Mouse (Mus musculus) cerebellum, adult 9-10 months (tissue): ENCODE measurements at regions not wholly inside any gene's neighbourhood (a gene's known extent, or its start where the extent isn't known, plus 50 kb on each side); places are given as distances from the start of the nearest gene placed in this dataset.

ENCODE experiments used
- DNase-seq: peaks from one replicate; pipeline ENCODE4 v3.0.0; 2022

GRCm38 (mm10) chr3:19458386-19458785 lies 170.1 kb downstream of the 1700064H15Rik start:
- no peak for DNase-seq

DNA sequence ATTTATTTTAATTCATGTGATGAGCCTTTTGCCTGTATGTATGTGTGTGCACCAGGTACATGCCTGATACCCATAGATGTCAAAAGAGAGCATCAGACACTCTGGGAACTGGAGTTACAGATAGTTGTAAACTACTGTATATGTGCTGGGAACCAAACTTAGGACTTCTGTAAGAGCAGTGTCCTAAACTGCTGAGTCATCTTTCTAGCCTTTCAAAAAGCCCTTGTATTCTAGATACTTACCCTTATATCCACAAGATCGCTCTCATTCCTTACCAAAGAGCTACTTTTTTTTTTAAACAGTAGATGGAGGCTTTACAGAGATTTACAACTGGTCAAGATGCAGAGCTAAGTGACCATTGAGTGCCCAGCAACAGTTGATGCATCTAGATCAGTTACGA lies 171.0 kb downstream of the 1700064H15Rik start:
- DNase-seq: no peak

- DNase-seq: no peak
These were observed 172.5 kb downstream of the 1700064H15Rik start for GRCm38 (mm10) chr3:19455838-19456448.

DNA sequence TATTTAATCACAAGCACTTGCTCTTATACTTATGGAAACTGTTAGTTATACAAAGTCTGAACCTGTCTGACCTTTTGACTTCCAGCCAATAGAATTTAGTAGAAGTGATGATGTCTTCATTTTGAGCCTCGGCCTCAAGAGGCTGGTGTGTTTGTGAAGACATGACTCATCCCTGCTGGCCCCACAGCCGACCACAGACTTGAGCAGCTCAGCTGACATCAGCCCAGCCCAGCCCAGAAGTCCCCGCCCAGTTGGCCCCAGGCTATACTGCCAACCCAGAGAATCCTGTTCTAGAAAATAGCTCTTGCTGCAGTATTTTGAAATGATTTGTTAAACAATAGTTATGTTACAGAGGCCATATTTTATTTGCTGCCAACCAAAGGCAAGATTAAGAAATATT lies 177.5 kb downstream of the 1700064H15Rik start:
- no peak for DNase-seq

GRCm38 (mm10) chr3:19448931-19449330 lies 179.5 kb downstream of the 1700064H15Rik start:
- DNase-seq: no peak

DNA sequence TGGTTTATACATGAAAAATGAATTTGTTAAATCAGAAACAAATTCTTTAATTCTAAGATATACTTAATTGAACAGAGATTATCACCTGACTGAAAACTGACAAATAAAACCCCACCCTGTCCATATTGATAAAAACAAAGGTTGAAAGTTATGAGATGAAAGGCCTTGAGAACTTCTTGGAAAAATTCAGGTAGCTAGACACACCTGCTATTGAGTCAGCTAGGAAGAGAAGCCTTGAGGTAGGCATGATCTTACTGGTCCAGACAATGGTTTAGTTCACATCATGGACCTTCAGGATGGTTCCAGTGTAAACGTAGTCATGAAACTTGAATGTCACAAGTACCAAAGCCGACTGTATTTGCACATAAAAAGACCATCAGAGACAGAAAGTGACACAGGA lies 180.3 kb downstream of the 1700064H15Rik start:
- no peak for DNase-seq

- DNase-seq: no peak
These were observed 180.7 kb downstream of the 1700064H15Rik start for GRCm38 (mm10) chr3:19447733-19448132.

GRCm38 (mm10) chr3:19444914-19445313 lies 183.6 kb downstream of the 1700064H15Rik start:
- no peak for DNase-seq

DNA sequence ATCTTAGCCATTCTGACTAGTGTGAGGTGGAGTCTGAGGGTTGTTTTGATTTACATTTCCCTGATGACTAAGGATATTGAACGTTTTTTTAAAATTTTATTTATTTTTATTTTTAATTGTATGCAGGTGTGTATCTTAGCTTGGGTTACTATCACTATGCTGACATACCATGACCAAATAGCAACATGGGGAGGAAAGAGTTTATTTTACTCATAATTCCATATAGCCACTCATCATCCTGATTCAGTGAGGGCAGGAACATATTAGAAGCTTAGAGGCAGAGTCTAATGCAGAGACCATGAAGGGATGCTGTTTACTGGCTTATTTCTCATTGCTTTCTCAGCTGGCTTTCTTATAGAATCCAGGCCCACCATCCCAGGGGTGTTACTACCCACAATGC lies 186.7 kb downstream of the 1700064H15Rik start:
- DNase-seq: no peak

- no peak for DNase-seq
These were observed 198.3 kb downstream of the 1700064H15Rik start for GRCm38 (mm10) chr3:19430159-19430558.

- DNase-seq: no peak
These were observed 198.9 kb downstream of the 1700064H15Rik start for GRCm38 (mm10) chr3:19429422-19430076.

DNA sequence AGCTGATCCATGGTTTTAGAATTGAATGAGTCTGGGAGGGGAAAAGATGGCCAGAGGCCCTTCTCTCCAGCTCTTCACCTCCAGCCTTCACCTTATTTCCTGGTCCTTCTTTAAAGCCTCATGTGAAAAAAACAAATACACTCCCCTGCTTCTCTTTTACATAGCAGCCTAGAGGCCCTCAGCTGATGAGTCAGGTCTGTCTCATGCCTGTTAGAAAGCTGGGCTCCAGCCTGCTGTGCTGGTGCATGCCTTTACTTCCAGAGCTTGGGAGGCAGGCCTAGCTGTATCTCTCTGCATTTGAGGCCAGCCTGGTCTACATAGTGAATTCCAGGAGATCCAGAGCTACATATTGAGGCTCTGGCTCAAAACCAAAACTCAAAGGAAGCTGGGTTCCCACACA lies 199.5 kb downstream of the 1700064H15Rik start:
- no peak for DNase-seq

- no peak for DNase-seq
These were observed 202.3 kb downstream of the 1700064H15Rik start for GRCm38 (mm10) chr3:19426130-19426556.

- DNase-seq: no peak
These were observed 203.2 kb downstream of the 1700064H15Rik start for GRCm38 (mm10) chr3:19425322-19425721.

- no peak for DNase-seq
These were observed 204.1 kb downstream of the 1700064H15Rik start for GRCm38 (mm10) chr3:19424384-19424783.

- no peak for DNase-seq
These were observed 207.0 kb downstream of the 1700064H15Rik start for GRCm38 (mm10) chr3:19421430-19421944.

- DNase-seq: no peak
These were observed 207.6 kb downstream of the 1700064H15Rik start for GRCm38 (mm10) chr3:19420912-19421311.

DNA sequence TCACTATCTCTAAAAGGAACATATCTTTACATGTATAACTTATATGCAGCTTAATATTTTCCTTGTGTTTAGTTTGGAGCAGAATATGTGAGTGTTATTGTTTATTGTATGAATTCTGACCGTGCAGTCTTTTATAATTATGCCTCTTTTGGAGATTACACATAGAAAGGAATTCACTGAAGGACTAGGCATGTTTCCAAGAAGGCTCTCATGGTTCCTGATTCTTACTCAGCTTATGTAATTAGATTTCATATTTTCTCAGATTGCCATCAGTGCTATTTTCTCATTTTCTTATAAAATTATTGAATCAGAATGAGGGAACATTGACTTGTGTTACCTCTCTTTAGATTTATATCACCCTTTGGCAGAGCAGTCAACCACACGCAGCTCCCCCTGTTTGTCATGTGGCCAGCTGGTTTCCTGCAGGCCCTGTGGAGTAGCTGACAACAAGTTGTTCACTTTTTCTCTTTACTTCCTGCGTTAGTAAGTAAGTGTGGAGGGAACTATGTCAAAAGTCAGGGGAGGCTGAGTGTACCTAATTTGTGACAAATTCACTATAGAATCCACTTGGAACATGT lies 217.4 kb downstream of the 1700064H15Rik start:
- DNase-seq: no peak

GRCm38 (mm10) chr3:19408283-19408682 lies 220.2 kb downstream of the 1700064H15Rik start:
- DNase-seq: no peak

DNA sequence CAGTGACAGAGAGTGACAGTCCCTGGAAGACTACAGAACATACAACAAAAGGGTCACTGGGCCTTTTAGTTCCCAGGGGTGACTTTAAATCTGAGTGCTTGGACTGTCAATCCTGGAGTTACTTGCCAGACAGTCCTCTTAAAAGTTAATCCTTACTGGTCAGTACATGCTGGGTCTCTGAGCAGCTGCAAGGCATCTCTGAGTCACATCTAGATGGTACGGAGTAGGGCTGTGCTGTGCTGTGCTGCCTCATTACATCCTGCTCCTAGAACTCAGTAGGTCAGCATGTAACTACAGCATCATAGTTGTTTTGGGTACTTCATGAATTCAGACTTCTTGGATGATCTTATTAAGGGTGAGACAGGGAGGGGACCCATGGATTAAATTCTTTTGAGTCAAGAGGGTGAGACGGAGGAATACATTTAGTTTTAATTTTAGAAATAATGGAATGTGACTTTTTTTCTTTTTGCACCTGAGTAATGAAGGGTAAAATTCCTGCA lies 220.8 kb downstream of the 1700064H15Rik start:
- DNase-seq: no peak

DNA sequence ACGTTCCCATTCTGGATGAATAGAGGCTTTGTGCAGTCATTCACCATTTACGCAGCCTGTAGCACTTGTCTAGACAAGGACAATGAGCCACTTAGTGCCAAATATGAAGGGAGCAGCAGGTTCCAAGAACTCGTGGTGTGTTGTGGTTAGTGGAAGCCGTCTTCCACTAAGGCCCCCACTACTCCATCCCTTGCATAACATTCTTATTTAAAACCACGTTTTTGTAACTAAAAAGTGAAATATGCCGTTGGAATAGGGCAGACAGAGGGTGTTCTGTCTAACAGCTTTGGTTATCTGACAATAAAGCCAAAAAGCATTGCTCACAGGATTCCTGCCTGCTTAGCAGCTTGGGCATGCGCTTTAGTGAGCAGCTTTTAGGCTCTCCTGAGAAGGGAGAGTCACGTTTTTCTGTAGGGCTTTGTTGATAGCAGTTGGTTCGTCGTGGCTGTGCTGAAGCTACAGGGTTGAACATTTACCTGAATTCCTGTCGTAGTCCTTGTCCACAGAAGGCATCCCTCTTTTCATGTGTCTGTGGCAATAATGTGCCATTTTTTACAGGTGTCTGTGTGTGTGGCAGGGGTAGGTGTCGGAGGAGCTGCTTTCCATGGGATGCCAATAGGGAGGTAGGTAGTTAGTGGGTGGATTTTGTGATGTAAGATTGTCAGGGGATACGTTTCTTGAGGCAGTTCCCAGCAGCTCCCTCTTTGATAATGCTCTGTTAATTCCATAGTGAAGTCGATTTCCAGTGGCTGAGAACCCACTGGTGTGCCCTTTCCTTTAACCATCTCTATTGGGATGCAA lies 221.9 kb downstream of the 1700064H15Rik start:
- peak; percentile 1 for DNase-seq

DNA sequence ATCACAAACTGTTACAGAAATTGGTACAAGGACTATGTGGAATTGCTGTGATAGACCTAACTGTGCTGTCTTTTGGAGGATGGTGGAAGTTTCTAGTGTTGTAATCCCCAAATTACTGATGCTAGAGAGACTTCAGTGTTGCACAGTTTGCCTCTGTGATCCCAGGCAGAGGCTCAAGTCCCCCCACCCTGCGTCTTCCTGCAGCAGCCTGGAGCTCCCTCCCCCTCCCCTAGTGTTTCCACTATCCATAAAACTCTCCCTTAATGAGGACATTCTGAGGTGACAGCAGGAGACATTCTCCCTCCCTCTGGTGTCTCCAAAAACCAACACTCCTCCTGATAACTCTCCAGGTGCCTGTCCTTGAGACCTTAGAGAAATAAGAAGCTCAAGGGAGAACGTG lies 242.8 kb downstream of the 1700064H15Rik start:
- DNase-seq: no peak

- DNase-seq: no peak
These were observed 259.5 kb downstream of the 1700064H15Rik start for GRCm38 (mm10) chr3:19368998-19369397.
